Mouse (Mus musculus) hindbrain, embryonic 15.5 days (tissue): ENCODE measurements around the gene 1700066M21Rik. TPM values are rescaled to one million over a fixed set of nuclear protein-coding genes. Genes with fewer than 3 reads are reported as not detected.
A peak's percentile ranks its signal among the peaks of the same experiment; 100 is the strongest.

ENCODE experiments used
- ATAC-seq: fragments of 200-750 bp; cut with Nextera tagmentation; 2 replicates; pipeline ENCODE4 v1.8.0; 2017; ENCODE audit warnings: low read depth, moderate number of reproducible peaks, moderate TSS enrichment; ENCODE audit not compliant: low FRiP score
- H3K27ac ChIP-seq: fragments of 300-500 bp; sonication (generic); replicated peaks from 2 replicates; pipeline ENCODE4 v1.5.1; 2015; ENCODE audit warnings: mild to moderate bottlenecking, inconsistent platforms
- H3K27me3 ChIP-seq: fragments of 300-500 bp; sonication (generic); 2 replicates; pipeline ENCODE4 v1.6.1; 2015; ENCODE audit warnings: control low read depth, inconsistent platforms
- H3K36me3 ChIP-seq: fragments of 300-500 bp; sonication (generic); 2 replicates; pipeline ENCODE4 v1.6.1; 2015; ENCODE audit warnings: control low read depth, inconsistent platforms
- H3K4me1 ChIP-seq: fragments of 300-500 bp; sonication (generic); replicated peaks from 2 replicates; pipeline ENCODE4 v1.6.1; 2015; ENCODE audit warnings: control low read depth, inconsistent platforms
- H3K4me2 ChIP-seq: fragments of 300-500 bp; sonication (generic); 2 replicates; pipeline ENCODE4 v1.6.1; 2015; ENCODE audit warnings: moderate library complexity, mild to moderate bottlenecking, inconsistent platforms
- H3K4me3 ChIP-seq: fragments of 300-500 bp; sonication (generic); 2 replicates; pipeline ENCODE4 v1.5.1; 2015; ENCODE audit warnings: mild to moderate bottlenecking, inconsistent platforms
- H3K9ac ChIP-seq: fragments of 300-500 bp; sonication (generic); 2 replicates; pipeline ENCODE4 v1.6.1; 2015; ENCODE audit warnings: inconsistent platforms
- H3K9me3 ChIP-seq: fragments of 300-500 bp; sonication (generic); 2 replicates; pipeline ENCODE4 v1.6.1; 2016; ENCODE audit warnings: control low read depth, inconsistent platforms
- WGBS: fragments of 180-500 bp; shearing (Covaris S2); methylation state at CpG from one replicate; pipeline ENCODE4 v1.1.7; 2015; 5-methylcytosine and 5-hydroxymethylcytosine counted together
- polyA plus RNA-seq: library from polyadenylated mRNA; unstranded; fragments of >200 nt; fragmentation: Nextera tagmentation; extraction: Ambion mirVana; gene quantifications from 2 replicates; pipeline ENCODE4 v1.2.1, GENCODE M21; 2015

Gene 1700066M21Rik
- 18.9 and 21.1 TPM in 2 replicates for polyA plus RNA-seq

DNA sequence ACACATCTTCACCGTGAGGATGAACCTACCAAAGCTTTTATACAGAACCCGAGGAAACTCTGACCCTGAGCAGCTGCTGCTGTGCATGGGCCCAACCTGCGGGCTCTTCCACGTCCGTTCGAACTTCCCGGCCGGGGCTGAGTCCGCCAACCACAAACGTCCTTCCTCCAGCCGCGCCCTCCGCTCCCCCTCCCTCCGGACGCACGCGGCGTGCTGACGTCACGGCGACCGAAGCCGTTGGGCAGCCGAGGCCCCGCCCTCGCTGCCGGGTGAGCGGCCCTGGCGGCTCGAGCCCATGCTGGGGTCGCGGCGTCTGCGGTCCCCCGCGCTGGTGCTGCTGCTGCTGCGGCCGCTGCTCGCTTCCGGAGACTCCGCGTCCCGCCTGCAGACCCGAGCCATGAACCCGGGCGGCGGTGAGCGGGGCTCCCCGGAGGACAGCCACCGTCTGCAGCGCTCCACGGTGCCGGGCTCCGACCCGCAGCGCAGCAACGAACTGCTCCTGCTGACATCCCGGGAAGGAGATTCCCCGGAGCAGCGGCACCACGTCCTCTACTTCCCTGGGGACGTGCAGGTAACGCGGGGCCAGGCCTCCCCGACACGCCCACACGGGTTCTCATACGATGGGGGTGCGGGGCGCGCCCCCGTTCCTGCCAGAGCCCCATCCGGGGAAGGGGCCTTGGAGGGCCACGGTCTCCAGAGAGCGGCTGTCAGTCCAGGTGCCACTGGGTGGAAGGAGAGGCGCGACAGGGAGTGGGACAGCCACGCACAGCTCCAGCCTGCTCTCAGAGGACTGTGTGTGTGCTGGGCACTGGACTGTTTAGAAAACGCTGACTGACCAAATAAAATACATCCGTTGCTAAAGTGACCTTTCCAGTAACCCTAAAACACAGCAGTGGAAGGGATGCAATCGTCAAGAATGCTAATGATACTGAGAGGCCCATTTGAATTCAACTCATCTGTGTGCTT, at the start of gene 1700066M21Rik:
Gene 1700066M21Rik, plus strand, starts transcription at position 245 of the 966 bp plus-strand sequence.
- under 1% methylated on average over 81 of the region's 81 CpGs for WGBS
- Histone ChIP-seq H3K4me2 (peak within 1 kb of the TSS; percentile 70), H3K27me3 (no peaks in the 10 kb centered on the region), H3K4me3 (peak within 1 kb of the TSS; percentile 68), H3K9me3 (no peaks in the 10 kb centered on the region), H3K9ac (peak within 1 kb of the TSS; percentile 83), H3K27ac (peak within 1 kb of the TSS; percentile 88), H3K4me1 (peaks cover 18% of the 10 kb centered on the region), H3K36me3 (no peaks in the 10 kb centered on the region)
- ATAC-seq, result peak; percentile 98

DNA sequence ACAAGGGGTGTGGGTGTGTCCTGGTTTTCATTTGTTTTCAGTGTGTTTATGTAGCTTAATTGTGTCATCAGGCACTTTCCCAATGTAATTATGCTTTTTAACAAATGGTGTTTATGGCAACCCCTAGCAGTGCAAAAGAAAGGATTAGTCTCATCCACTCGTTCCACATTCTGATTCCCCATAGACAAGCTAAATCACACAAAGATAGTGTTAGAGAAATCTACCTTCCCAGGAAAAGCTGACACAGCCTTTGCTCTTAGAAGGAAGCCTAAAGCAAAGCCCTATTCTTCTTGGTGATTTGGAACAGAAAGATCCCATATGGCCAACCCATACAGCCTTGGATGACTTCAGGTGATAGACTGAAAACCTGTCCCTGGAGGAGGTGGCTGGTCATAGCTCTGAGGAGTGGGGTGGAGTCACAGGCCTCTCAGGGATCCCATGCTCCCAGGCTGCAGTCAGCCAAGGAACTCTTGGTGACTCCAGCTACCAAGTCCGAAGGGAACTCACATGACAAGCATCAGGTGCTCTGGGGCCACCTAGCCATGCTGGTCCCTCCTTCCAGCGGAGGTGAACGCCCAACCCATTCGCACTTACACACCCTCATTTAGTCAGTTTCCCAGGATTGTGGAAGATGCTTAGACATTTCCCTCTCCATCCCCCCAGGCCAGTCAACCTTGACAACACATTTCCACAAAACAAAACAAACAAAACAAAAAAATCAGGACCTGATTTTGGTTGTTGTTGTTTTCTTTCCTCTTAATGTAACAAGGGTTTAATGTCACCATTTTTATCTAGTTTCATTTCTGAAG, 47.9 kb upstream of the 1700066M21Rik start:
- ATAC-seq, result peak; percentile 53; the same call in 1 of the 2 replicates
- Histone ChIP-seq H3K4me2 (no peak overlapping the region), H3K27me3 (no peaks in the 10 kb centered on the region), H3K9ac (no peak overlapping the region), H3K4me3 (no peak overlapping the region), H3K27ac (no peak overlapping the region), H3K4me1 (peaks cover 5% of the 10 kb centered on the region), H3K36me3 (no peaks in the 10 kb centered on the region), H3K9me3 (no peaks in the 10 kb centered on the region)
- 79% methylated on average over 5 of the region's 5 CpGs for WGBS

DNA sequence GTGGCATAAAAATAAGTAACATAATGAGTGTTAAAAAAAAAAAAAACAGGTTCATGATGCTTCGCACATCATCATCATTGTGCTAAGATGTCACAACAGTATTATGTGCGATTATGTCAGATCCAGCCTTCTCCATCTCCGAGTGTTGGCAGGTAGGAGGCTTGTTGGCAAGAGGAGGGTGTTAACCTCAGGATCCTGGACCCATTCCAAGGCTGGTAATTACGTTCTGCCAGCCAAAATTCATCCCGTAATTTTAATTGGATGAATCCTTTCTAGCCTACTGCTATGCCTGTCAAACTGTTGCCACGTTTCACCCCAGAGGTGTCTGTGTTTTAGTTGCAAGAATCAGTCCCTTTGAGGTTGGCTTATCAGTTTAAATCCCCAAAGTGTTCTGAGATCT, 47.2 kb upstream of the 1700066M21Rik start:
- peaks cover 5% of the 10 kb centered on the region for H3K4me1 ChIP-seq
- no peak overlapping the region for H3K9ac ChIP-seq
- H3K27me3 ChIP-seq, result no peaks in the 10 kb centered on the region
- no peak overlapping the region for H3K4me3 ChIP-seq
- no peak overlapping the region for H3K27ac ChIP-seq
- H3K9me3 ChIP-seq, result no peaks in the 10 kb centered on the region
- 53% methylated on average over 6 of the region's 6 CpGs for WGBS
- H3K36me3 ChIP-seq, result no peaks in the 10 kb centered on the region
- H3K4me2 ChIP-seq, result no peak overlapping the region
- ATAC-seq, result peak; percentile 48; the same call in 1 of the 2 replicates

DNA sequence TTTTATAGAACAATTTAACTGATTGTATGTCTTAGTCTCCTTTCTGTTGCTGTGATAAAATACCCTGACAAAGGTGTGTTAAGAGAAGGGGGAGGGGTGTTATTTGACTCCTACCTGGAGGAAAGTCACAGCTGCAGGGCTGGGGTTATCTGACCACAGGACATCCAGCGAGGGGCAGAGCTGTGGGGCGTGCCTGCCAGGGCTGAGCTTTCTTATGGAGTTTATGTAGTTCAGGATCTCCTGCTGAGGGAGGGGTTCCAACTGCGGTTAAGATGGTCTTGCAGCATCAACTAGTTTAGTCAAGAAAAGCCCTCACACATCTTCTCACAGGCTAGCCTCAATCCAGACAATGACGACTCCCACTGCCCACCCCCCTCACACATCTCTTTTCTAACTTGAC, 45.4 kb upstream of the 1700066M21Rik start:
- no peaks in the 10 kb centered on the region for H3K27me3 ChIP-seq
- 21% methylated on average over 4 of the region's 4 CpGs for WGBS
- ATAC-seq, result no peak
- no peak overlapping the region for H3K4me3 ChIP-seq
- no peaks in the 10 kb centered on the region for H3K9me3 ChIP-seq
- no peaks in the 10 kb centered on the region for H3K36me3 ChIP-seq
- H3K9ac ChIP-seq, result no peak overlapping the region
- H3K4me2 ChIP-seq, result no peak overlapping the region
- H3K27ac ChIP-seq, result no peak overlapping the region
- H3K4me1 ChIP-seq, result peaks cover 5% of the 10 kb centered on the region

DNA sequence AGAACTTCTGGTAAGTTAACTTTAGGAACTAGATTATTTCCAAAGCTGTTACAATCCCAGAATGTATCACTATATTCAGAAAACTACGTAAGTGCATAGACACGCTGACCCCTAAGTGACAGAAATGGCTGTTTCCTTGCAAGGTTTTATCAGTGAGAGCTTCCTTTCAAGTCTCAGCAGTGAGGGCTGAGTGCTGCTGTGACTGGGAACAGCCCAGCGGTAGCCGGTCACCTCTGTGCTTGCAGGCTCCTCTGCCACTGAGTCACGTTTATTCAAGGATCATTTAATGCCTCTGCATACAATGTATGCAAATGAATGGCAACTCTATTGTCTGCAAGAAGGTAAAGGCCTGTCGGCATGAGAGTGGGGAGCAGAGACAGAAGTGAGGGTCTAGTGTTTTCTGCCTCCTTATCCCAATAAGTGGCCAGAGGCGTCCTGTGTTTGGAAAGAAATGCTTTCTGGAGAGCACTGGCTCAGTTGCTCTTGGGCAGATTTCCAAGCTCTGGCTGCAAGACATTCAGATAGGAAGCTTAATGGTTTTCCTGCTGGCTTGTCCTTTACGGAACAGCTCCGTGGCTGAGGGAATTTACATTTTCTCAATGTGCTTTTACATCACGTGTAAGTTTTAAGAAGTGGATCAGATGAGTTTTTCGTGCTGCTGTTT, 43.7 kb upstream of the 1700066M21Rik start:
- 21% methylated on average over 11 of the region's 11 CpGs for WGBS
- peak; percentile 57; the same call in 1 of the 2 replicates for ATAC-seq
- no peak overlapping the region for H3K4me3 ChIP-seq
- H3K9me3 ChIP-seq, result no peaks in the 10 kb centered on the region
- 0 out of 2 replicates have a peak overlapping the region, but pooled peaks have one; percentile 8 for H3K27ac ChIP-seq
- H3K4me1 ChIP-seq, result peaks cover 5% of the 10 kb centered on the region
- no peaks in the 10 kb centered on the region for H3K27me3 ChIP-seq
- H3K9ac ChIP-seq, result no peak overlapping the region
- H3K4me2 ChIP-seq, result no peak overlapping the region; the same call in 1 of the 2 replicates
- H3K36me3 ChIP-seq, result no peaks in the 10 kb centered on the region

DNA sequence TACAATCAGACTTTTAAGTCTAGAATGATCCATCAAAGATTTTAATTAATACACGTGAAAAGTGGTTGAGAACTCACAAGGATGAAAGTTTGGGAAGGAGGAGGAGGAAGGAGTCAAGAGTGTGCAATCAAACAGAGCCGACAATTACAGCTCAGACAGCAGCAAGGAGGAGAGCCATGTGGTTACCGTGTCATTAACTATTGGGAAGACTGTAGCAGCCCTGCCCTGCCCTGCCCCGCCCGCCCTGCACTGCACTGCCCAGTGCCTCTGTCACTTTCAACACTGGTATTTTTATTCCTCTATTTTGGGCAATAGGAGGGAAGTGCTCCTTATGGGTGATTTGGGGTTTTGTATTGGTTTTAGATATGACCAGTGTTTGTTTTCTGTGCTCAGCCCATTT, 42.2 kb upstream of the 1700066M21Rik start:
- no peak overlapping the region for H3K4me3 ChIP-seq
- peaks cover 5% of the 10 kb centered on the region for H3K4me1 ChIP-seq
- H3K9ac ChIP-seq, result no peak overlapping the region
- no peaks in the 10 kb centered on the region for H3K9me3 ChIP-seq
- 84% methylated on average over 5 of the region's 5 CpGs for WGBS
- no peak for ATAC-seq
- no peaks in the 10 kb centered on the region for H3K36me3 ChIP-seq
- H3K4me2 ChIP-seq, result no peak overlapping the region
- no peak overlapping the region for H3K27ac ChIP-seq
- no peaks in the 10 kb centered on the region for H3K27me3 ChIP-seq

DNA sequence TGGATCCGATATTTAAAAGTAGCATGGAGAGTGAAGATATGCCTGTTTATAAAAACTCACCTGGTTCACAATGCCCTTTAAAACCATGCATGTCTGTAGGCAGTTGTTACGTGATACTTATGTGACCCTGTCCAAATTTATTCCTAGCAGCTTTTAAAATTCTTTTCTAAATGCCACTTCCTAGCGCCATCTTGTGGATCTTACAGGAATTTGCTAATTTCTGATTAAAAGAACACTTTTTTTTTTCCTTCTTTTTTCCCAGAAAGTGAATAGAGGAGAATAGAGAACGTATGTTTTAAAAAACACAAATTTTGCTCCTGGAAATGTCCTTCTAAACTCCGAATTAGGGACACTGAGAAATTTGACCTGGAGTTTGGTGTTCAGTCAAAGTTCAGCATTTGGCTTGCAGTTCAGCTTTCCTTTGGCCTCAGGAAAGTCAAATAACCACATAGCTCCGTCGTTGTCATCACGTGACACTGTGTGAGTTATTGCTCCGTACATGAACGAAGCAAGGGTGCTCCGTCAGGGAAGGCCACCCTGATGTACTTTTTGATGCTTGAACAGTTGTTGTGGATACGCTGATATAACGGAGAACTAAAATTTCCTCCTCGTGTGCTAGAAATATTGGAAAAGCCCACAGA, 38.1 kb upstream of the 1700066M21Rik start:
- Histone ChIP-seq H3K4me1 (no peaks in the 10 kb centered on the region), H3K4me2 (no peak overlapping the region), H3K4me3 (no peak overlapping the region), H3K9me3 (no peaks in the 10 kb centered on the region), H3K9ac (no peak overlapping the region), H3K27ac (no peak overlapping the region), H3K36me3 (no peaks in the 10 kb centered on the region), H3K27me3 (no peaks in the 10 kb centered on the region)
- no peak for ATAC-seq
- 58% methylated on average over 14 of the region's 14 CpGs for WGBS

DNA sequence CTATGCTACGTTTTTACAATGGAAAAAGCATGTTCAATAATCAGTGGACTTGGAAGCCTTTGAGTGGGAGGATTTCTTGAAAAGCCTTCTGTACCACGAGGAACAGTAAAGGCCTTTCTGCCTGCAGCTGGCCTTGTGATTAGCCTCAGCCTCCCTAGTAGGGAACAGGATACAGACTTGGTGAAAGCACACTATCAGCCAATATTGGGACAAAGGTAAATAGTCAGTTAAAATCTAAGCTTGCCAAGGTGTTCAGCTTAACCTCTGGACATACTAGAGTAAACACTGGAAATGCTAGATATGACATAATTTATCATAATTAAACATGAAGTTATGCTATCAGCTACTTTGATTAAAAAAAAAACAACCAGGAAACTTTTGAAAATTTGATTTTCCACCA, 36.2 kb upstream of the 1700066M21Rik start:
- no peak for ATAC-seq
- Histone ChIP-seq H3K27ac (no peak overlapping the region), H3K4me1 (no peaks in the 10 kb centered on the region), H3K36me3 (no peaks in the 10 kb centered on the region), H3K4me3 (no peak overlapping the region), H3K9ac (no peak overlapping the region), H3K9me3 (no peaks in the 10 kb centered on the region), H3K27me3 (no peaks in the 10 kb centered on the region), H3K4me2 (no peak overlapping the region)
- WGBS, result 22% methylated on average over 2 of the region's 2 CpGs

DNA sequence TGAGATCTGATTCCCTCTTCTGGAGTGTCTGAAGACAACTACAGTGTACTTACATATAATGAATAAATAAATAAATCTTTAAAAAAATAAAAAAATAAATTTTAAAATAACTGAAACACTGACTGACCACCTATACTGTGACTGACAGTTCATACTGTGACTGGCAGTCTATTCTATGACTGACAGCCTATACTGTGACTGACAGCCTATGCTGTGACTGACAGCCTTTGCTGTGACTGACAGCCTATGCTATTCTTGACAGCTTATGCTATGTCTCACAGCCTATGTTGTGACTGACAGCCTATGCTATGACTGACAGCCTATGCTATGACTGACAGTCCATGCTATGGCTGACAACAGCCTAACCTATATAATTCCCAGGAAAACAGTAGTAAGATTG, 29.9 kb upstream of the 1700066M21Rik start:
- no peak overlapping the region for H3K4me2 ChIP-seq
- no peak overlapping the region for H3K9ac ChIP-seq
- no peaks in the 10 kb centered on the region for H3K9me3 ChIP-seq
- H3K36me3 ChIP-seq, result no peaks in the 10 kb centered on the region
- H3K4me1 ChIP-seq, result no peaks in the 10 kb centered on the region
- H3K27ac ChIP-seq, result no peak overlapping the region
- ATAC-seq, result no peak
- H3K27me3 ChIP-seq, result no peaks in the 10 kb centered on the region
- H3K4me3 ChIP-seq, result no peak overlapping the region

DNA sequence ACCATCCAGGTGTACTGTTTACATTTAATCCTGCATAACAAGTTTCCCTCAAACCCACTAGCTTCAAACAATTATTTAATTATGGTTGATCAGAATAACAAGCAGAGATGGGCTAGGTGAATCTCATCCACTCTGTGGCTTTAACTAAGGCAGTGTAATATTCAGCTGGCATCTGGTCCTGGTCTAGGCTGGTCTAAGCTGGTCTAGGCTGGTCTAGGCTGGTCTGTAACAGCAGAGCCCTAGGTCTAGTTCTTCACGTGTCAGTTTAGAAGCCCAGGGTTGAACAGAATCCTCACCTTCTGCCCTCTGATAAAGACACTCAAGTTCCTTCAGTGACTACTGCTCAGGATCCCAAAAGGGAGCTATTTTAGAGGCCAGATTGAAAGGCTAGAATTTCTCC, 25.5 kb upstream of the 1700066M21Rik start:
- 66% methylated on average over 1 of the region's 1 CpGs for WGBS
- Histone ChIP-seq H3K27me3 (no peaks in the 10 kb centered on the region), H3K27ac (no peak overlapping the region), H3K36me3 (no peaks in the 10 kb centered on the region), H3K4me1 (no peaks in the 10 kb centered on the region), H3K4me3 (no peak overlapping the region), H3K9ac (no peak overlapping the region), H3K9me3 (no peaks in the 10 kb centered on the region), H3K4me2 (no peak overlapping the region)
- ATAC-seq, result no peak

DNA sequence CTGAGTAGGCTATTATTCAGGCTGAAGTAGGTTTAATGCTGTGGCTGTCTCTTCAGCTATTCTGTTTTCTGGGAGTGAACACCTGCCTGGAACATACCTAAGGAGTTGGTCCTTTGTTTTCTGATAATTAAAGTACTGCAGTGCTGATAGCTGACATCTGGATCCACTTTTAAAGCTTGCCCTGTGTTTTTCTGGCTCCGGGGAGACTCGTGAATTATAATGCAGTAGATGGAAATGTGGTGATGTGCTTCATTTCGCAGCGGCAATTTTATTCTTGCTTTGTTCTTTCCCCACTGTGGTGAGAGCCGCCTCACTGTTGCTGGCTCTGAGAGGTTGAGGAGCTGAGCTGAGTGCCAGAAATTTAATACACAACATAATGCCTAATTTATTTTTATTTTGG, 18.9 kb upstream of the 1700066M21Rik start:
- Histone ChIP-seq H3K36me3 (no peaks in the 10 kb centered on the region), H3K27me3 (no peaks in the 10 kb centered on the region), H3K27ac (no peak overlapping the region), H3K9ac (no peak overlapping the region), H3K4me2 (no peak overlapping the region), H3K9me3 (no peaks in the 10 kb centered on the region), H3K4me1 (no peaks in the 10 kb centered on the region), H3K4me3 (no peak overlapping the region)
- ATAC-seq, result no peak
- 71% methylated on average over 5 of the region's 5 CpGs for WGBS
